Mouse (Mus musculus) adrenal gland, postnatal 14 days (tissue): ENCODE data around the gene Cpeb2. TPM values are rescaled to one million over a fixed set of nuclear protein-coding genes. Genes with fewer than 3 reads are reported as not detected.

Experiments
- DNase-seq: peaks from one replicate; pipeline ENCODE4 v3.0.0; 2021; ENCODE audit warnings: mixed read lengths
- total RNA-seq: library from RNA; stranded (reverse); gene quantifications from 2 replicates; pipeline ENCODE4 v1.2.3, GENCODE M21; 2021

Cpeb2 gene
- total RNA-seq, 1 experiment from 2014 or later: 38.1 TPM

DNA sequence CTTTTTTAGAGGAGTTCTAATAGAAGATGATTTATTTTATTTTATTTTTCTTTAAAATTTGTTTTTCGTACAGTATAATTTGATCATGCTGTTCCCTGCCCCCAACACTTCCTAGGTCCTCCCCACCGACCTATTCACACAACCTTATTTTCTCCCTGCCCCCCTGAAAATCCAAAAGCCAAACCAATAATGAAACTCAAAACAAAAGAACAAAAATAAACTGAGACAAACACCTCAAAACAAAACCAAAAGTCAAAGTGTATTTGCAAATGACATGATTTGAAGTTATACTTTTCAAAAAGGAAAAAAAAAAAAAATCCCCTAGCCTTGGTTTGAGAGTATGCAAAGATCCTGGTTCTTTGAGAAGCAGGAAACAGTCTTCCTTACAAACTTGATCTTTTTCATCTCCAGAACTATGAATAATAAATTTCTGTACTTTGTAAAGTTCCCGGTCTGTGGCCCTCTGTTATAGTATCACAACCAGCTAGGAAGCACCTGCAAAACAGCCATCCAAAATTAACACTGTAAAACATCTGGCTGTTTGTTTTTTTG, 91.4 kb downstream of the Cpeb2 start:
- DNase-seq: no peak

DNA sequence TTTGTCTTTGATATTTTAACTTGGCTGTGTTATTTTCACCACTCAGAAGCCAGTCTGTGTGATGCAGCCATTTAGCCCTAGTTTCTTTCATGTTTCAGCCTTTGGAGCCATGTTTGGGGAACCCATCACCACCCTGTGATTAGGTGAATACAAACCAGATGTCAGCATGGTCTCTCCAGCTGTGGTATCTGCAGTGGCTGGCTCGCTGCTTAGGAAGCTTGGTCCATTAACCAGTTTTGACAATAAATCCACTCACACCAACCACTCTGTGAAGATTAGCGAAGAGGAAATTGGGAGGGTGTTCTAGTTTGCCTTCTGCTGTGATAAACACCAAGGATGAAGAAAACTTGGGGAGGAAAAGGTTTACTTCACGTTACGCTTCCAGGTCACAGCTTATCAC, 92.6 kb downstream of the Cpeb2 start:
- no peak for DNase-seq

DNA sequence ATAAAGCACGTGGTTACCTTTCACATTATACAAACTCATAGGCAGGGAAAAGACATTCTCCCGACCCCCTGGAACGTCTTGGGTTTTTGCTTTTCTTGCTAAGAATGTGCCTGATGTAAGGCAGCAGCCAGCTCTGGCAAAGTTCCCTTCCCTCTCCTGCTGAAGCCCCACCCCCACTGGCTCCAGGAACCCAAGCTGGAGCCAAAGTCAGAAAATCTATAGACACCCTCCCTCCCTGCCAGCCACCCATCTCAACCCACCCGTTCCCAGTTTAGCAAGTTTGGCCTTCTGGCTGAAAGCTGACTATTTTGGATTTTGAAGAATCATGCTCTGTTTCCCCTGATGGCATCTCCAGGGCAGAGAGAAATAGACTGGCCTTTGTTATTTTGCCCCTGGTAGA, 95.6 kb downstream of the Cpeb2 start:
- DNase-seq: no peak

DNA sequence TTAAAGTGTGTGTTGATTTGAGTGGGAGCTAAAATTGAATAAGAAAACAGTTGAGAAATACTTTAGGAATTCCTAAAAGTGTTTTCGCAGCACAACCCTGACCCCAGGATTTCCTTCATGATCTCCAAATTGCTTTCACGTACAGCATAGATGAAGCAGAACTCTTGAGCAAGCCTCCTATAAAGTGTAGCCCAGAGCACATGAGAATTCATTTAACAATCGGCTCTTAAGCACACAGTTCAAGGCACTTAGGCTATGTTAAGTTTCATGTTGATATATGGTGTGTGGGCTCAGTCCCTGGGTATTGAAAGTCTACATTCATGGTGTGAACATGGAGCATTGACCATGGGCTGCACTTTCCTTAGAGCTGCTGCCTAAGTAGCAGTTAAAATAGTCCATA, 97.3 kb downstream of the Cpeb2 start:
- no peak for DNase-seq

DNA sequence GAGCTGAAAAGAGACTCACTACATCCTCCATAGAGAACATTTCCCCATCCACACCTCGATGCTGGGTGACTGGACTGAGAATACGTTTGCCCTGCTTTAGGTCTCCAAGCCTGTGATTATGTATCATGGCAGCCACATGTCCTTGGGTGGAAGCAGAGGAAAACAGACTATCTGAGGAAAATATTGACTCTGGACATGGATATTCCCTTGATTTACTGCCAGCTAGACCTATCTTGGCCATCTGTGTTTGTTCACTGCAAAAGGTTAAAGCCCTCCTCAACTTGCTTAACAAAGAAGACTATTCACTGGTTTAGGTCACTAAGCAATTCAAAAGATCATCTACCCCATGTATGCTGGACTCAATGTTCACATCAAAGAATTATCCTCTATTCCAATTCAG, 101.5 kb downstream of the Cpeb2 start:
- DNase-seq: no peak

DNA sequence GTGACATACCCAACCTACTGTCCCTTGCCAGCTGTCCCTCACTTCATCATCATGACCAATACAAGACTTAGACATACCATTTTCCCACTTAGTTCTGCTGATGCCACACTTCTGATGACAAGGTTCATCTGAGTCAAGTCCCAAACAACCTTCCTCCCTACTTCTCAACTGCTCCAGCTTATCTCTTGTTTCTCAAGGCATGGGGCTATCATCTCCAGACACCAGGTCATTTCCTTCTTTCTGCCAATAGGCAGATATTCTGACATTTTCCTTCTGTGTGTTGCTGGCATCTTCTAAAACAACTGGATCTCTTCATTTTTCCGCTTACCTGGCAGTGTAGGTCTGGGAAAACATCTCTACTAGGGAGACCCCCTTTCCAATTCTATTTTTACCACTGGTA, 104.2 kb downstream of the Cpeb2 start:
- DNase-seq: no peak

DNA sequence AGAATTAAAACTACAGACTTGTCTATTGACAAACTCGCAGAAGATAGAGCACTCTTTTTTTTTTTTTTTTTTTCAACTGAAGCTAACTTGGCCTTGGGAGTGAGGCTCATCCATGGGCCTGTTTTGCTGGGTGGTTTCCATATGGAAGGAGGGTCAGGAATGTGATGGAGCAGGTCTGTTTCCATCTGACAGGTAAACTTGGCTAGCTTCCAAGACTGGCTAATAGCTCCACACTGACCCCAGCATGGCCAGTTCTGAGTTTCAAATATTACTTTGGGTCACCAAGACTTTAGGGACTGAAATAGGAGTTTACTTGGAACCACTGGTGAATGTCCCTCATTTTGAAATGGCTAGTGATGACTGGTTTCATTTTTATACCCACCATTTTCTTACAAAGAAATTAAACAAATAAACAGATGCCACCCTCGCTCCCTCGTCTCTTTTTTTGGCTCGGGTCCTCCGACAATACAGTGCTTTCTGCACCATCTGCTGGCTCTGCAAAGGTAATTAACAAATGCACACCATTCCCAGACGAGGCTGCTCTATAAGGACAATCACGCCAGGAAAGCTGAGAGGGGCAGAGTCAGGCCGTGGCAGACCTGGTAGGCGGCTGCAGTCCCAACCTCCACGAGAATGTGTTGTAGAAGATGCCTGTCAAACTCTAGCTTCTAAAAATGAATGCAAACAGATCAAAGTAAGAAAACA, 106.0 kb downstream of the Cpeb2 start:
- DNase-seq: no peak
